Mouse (Mus musculus) hindbrain, embryonic 13.5 days (tissue): ENCODE data around the gene Fmnl3. TPM values are rescaled to one million over a fixed set of nuclear protein-coding genes. Genes with fewer than 3 reads are reported as not detected.

Experiments
- ATAC-seq: fragments of 200-750 bp; cut with Nextera tagmentation; 2 replicates; pipeline ENCODE4 v1.8.0; 2017; ENCODE audit warnings: moderate TSS enrichment; ENCODE audit not compliant: low FRiP score
- H3K27ac ChIP-seq: fragments of 300-500 bp; sonication (generic); 2 replicates; pipeline ENCODE4 v1.5.1; 2015; ENCODE audit warnings: inconsistent platforms, mild to moderate bottlenecking, moderate library complexity
- H3K27me3 ChIP-seq: fragments of 300-500 bp; sonication (generic); 2 replicates; pipeline ENCODE4 v1.6.1; 2015; ENCODE audit warnings: mild to moderate bottlenecking, inconsistent platforms
- H3K36me3 ChIP-seq: fragments of 300-500 bp; sonication (generic); 2 replicates; pipeline ENCODE4 v1.6.1; 2015; ENCODE audit warnings: mild to moderate bottlenecking, inconsistent platforms
- H3K4me1 ChIP-seq: fragments of 300-500 bp; sonication (generic); replicated peaks from 2 replicates; pipeline ENCODE4 v1.6.1; 2015; ENCODE audit warnings: inconsistent platforms
- H3K4me2 ChIP-seq: fragments of 300-500 bp; sonication (generic); 2 replicates; pipeline ENCODE4 v1.6.1; 2015; ENCODE audit warnings: inconsistent platforms, mild to moderate bottlenecking, moderate library complexity
- H3K4me3 ChIP-seq: fragments of 300-500 bp; sonication (generic); 2 replicates; pipeline ENCODE4 v1.5.1; 2015; ENCODE audit warnings: mild to moderate bottlenecking, inconsistent platforms
- H3K9ac ChIP-seq: fragments of 300-500 bp; sonication (generic); 2 replicates; pipeline ENCODE4 v1.6.1; 2015; ENCODE audit warnings: mild to moderate bottlenecking, inconsistent platforms
- H3K9me3 ChIP-seq: fragments of 300-500 bp; sonication (generic); 2 replicates; pipeline ENCODE4 v1.6.1; 2016; ENCODE audit warnings: inconsistent platforms
- WGBS: fragments of 180-500 bp; shearing (Covaris S2); methylation state at CpG from one replicate; pipeline ENCODE4 v1.1.7; 2015; 5-methylcytosine and 5-hydroxymethylcytosine counted together
- polyA plus RNA-seq: library from polyadenylated mRNA; unstranded; fragments of >200 nt; fragmentation: Nextera tagmentation; extraction: Ambion mirVana; gene quantifications from 2 replicates; pipeline ENCODE4 v1.2.1, GENCODE M21; 2015

Fmnl3 gene
- polyA plus RNA-seq, 1 experiment from 2014 or later, result 8.2 TPM

DNA sequence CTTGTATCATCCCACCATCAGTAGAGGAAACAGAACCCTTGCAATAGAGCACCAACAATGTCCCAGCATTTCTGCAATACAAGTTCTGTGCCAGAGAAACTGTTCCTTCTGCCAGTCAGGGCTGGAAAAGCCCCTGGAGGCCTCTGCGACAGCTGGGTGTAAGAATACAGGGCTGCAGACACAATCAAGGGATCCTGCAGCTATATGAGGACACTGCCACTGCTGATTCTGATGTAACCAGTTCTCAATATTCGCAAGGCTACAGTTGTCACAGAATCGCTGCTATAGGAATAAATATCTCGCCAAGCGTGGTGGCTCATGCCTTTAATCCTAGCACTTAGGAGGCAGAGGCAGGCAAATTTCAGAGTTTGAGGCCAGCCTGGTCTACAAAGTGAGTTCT lies 6.0 kb upstream of the Fmnl3 start:
- no peaks in the 10 kb centered on the region for H3K36me3 ChIP-seq
- no peak overlapping the region for H3K27ac ChIP-seq
- H3K4me2 ChIP-seq, result no peak overlapping the region
- peaks cover 2% of the 10 kb centered on the region; the same call in 1 of the 2 replicates for H3K27me3 ChIP-seq
- H3K4me1 ChIP-seq, result no peaks in the 10 kb centered on the region
- H3K9ac ChIP-seq, result no peak overlapping the region
- ATAC-seq, result no peak
- H3K9me3 ChIP-seq, result no peaks in the 10 kb centered on the region
- no peak overlapping the region for H3K4me3 ChIP-seq
- 88% methylated on average over 5 of the region's 5 CpGs for WGBS

DNA sequence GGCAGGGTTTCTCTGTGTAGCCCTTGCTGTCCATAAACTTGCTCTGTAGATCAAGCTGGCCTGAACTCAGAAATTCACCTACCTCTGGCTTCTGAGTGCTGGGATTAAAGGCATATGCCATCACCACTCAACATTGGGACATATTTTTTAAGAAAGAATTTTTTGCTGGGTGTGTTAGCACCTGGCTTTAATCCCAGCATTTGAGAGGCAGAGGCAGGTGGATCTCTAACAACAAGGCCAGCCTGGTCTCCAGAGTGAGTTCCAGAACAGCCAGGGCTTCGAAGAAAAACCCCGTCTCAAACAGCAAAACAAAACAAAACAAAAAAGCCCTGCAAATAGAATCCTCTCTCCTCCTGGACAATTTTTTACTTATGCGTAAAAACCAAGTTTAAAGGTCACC lies 5.3 kb upstream of the Fmnl3 start:
- H3K4me3 ChIP-seq, result no peak overlapping the region
- H3K27ac ChIP-seq, result no peak overlapping the region
- H3K36me3 ChIP-seq, result no peaks in the 10 kb centered on the region
- H3K9ac ChIP-seq, result no peak overlapping the region
- no peaks in the 10 kb centered on the region for H3K9me3 ChIP-seq
- WGBS, result 94% methylated on average over 3 of the region's 3 CpGs
- no peak for ATAC-seq
- H3K4me1 ChIP-seq, result no peaks in the 10 kb centered on the region
- H3K4me2 ChIP-seq, result no peak overlapping the region
- peaks cover 3% of the 10 kb centered on the region; the same call in 1 of the 2 replicates for H3K27me3 ChIP-seq

DNA sequence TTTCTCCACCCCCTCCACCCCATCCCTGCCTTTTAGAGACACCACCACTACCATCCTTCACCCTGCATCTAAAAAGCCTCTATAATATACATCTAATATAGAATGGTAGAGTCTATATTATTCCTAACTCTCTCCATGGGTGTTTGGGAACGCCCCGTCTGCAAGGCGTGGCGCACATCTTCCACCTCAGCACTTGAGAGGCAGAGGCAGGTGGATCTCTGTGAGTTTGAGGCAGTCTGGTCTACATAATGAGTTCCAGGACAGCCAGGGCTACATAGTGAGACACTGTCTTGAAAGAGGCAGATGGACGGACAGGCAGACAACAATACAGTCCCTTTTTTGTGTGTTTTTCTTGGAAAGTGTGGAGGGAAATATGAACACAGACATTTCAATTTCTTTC lies 4.8 kb upstream of the Fmnl3 start:
- H3K27me3 ChIP-seq, result peaks cover 3% of the 10 kb centered on the region; the same call in 1 of the 2 replicates
- no peak overlapping the region for H3K4me2 ChIP-seq
- no peaks in the 10 kb centered on the region for H3K36me3 ChIP-seq
- ATAC-seq, result no peak
- no peaks in the 10 kb centered on the region for H3K4me1 ChIP-seq
- no peak overlapping the region for H3K9ac ChIP-seq
- 86% methylated on average over 5 of the region's 5 CpGs for WGBS
- no peaks in the 10 kb centered on the region for H3K9me3 ChIP-seq
- no peak overlapping the region for H3K4me3 ChIP-seq
- no peak overlapping the region for H3K27ac ChIP-seq

DNA sequence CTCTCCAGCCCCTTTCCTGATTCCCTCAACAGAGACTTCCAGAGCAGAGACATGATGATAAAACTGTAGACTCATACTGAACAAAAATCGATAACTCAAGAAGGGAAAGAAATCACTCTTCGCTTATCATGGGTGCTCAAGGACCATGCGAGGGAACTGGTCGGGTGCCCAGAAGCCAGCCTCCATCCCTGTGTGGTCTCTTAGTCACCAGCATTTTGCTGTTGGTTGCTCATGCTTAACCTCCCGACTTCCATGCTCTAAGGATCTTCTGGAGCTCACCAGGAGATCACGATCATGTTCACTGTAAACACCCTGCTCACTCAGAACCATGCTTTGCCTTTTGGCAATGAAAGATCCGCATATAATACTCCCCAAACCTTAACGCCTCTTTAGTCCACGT lies 2.5 kb upstream of the Fmnl3 start:
- Histone ChIP-seq H3K4me2 (no peak overlapping the region), H3K4me3 (no peak overlapping the region), H3K9me3 (no peaks in the 10 kb centered on the region), H3K27ac (no peak overlapping the region), H3K36me3 (no peaks in the 10 kb centered on the region), H3K27me3 (peaks cover 3% of the 10 kb centered on the region; the same call in 1 of the 2 replicates), H3K9ac (no peak overlapping the region), H3K4me1 (peaks cover 18% of the 10 kb centered on the region)
- no peak for ATAC-seq
- 84% methylated on average over 9 of the region's 9 CpGs for whole genome bisulfite sequencing

DNA sequence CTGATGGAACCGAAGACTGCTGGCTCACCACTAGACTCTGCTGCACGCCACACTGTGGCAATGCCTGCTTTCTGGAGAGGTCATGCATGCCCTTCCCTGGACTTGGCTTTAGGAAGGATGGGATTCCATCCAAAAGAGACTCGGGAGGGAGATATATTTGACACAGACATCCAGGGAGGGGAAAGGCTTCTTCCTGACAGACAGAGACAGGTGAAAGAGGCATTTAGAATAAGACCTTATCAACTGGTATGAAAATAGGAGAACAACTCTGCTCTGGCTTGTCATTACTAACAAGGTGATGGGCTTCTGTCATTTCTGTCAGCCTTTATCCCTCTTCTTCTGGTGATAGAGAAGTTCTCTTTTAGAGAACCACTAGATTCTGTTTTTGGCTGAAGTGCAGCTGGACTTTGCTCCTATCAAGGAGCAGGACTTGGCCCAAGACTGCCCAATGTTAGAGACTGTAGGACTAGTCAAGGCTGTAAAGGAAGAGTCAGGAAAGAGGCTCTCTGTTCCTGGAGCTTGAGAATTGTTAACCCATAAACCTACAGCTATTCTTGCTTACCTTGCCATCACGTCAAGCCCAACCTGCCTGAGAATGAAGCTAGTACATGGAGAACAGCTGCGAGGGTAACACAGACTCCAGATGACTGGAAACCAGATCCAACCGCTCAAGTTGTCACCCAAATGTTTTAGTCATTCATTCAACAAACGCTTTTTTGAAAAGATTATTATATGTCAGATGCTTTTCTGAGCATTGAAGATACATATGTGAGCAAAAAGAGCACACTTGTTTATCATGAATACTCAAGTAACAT lies 1.5 kb upstream of the Fmnl3 start:
- 91% methylated on average over 7 of the region's 7 CpGs for WGBS
- no peak overlapping the region for H3K27ac ChIP-seq
- no peak for ATAC-seq
- H3K9ac ChIP-seq, result no peak overlapping the region
- H3K4me3 ChIP-seq, result no peak overlapping the region
- no peaks in the 10 kb centered on the region for H3K36me3 ChIP-seq
- H3K27me3 ChIP-seq, result peaks cover 3% of the 10 kb centered on the region; the same call in 1 of the 2 replicates
- H3K4me1 ChIP-seq, result peaks cover 18% of the 10 kb centered on the region
- H3K4me2 ChIP-seq, result no peak overlapping the region
- H3K9me3 ChIP-seq, result no peaks in the 10 kb centered on the region

DNA sequence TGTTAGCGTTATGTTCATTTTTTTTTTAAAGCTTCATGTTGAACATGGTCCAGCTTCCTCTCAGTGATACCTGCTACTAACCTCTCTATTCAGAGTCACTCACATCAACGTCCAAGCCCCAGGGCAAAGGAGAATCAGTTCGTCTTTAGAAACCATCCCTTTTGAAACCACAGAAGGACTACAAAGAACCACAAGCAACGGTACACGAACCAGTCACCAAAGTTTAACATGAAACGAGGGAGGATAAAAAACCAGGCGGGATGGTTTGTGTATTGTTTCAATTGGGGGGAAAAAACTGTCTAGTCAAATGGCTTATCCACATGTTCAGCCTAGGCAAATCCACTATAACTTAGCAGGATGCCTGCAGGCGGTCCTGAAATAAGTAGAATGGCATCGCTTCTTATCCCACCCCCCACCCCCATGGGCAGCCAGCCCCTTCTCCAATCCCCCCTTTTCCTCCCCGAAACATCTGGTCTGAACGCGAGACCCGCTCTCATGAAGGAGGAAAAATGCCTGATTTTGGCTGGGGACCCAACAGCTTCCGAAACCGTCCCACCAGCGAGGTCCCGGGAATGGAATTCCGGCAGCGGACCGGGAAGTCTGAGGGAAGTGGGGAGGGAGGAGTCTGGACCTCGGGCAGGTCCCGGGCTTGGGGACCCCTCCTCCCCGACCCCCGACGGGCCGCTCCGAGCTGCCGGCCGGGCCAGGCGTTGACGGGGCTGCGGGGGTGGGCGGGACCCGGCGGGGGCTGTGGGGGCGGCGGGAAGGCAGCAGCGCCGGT lies 701 bp downstream of the Fmnl3 start:
- ATAC-seq, result no peak
- Histone ChIP-seq H3K27me3 (peaks cover 3% of the 10 kb centered on the region; the same call in 1 of the 2 replicates), H3K4me1 (peaks cover 23% of the 10 kb centered on the region), H3K27ac (peak overlapping the region; percentile 91), H3K9me3 (no peaks in the 10 kb centered on the region), H3K4me3 (peak overlapping the region; percentile 84), H3K36me3 (no peaks in the 10 kb centered on the region), H3K4me2 (peak overlapping the region; percentile 72), H3K9ac (peak overlapping the region; percentile 89)
- WGBS, result 2% methylated on average over 27 of the region's 39 CpGs

DNA sequence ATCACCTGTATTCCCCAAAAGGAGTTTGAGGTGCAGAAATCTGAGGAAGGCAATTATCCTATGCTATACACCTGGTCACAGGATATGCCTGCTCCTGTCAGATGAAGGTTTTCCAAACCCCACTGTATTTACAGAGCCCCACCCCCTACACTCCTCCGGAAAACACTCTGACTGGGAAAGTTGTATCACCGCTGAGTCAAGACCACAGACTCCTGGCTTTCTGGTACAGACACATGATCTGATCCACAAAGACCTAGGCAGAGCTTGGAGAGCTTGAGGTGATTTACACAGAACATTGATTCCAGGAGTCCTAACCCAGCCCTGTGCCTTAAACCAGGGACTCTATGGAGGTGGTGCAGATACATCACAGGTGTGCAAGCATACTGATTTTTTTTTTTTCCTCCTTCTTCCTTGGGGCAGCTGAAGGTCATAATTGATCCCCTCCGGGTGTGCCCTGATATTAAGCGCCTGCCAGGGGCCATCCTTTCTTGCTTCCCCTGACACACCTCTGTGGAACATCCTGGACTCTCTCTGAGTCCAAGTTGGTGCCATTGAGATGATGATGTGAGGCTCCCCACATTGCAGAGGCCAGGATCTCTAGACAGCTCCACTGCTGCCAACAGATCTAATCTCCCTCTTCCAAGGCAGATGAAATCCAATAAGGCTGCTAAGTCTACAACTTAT lies 1.6 kb downstream of the Fmnl3 start:
- Histone ChIP-seq H3K4me1 (peaks cover 29% of the 10 kb centered on the region), H3K4me2 (peak overlapping the region; percentile 72), H3K4me3 (peak overlapping the region; percentile 84), H3K9me3 (no peaks in the 10 kb centered on the region), H3K27me3 (peaks cover 3% of the 10 kb centered on the region; the same call in 1 of the 2 replicates), H3K9ac (peak overlapping the region; percentile 89), H3K36me3 (no peaks in the 10 kb centered on the region), H3K27ac (no peak overlapping the region)
- ATAC-seq, result no peak
- WGBS, result 72% methylated on average over 4 of the region's 4 CpGs

DNA sequence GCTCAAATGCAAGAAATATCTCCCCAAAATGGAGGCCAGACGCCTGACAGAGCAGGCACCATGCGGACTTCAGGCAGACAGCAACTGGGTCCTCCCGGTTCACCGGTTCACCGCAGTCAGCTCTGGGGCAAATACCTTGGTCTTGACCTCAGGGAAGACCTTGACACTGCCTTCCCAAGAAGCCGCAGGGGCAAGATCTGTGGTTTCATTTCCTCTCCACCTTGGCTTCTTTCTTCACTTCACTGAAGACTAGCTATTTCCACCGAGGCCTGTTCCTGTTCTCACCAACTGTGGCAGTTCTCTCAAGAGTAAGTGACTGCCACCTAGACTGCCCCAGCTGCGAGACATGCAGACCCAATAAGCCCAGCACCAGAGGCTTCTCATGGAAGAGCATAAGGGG lies 5.4 kb downstream of the Fmnl3 start:
- Histone ChIP-seq H3K36me3 (no peaks in the 10 kb centered on the region), H3K9ac (no peak overlapping the region), H3K4me3 (no peak overlapping the region), H3K4me1 (peaks cover 29% of the 10 kb centered on the region), H3K9me3 (no peaks in the 10 kb centered on the region), H3K27ac (no peak overlapping the region), H3K27me3 (no peaks in the 10 kb centered on the region), H3K4me2 (no peak overlapping the region)
- ATAC-seq, result no peak
- WGBS, result 74% methylated on average over 8 of the region's 8 CpGs

DNA sequence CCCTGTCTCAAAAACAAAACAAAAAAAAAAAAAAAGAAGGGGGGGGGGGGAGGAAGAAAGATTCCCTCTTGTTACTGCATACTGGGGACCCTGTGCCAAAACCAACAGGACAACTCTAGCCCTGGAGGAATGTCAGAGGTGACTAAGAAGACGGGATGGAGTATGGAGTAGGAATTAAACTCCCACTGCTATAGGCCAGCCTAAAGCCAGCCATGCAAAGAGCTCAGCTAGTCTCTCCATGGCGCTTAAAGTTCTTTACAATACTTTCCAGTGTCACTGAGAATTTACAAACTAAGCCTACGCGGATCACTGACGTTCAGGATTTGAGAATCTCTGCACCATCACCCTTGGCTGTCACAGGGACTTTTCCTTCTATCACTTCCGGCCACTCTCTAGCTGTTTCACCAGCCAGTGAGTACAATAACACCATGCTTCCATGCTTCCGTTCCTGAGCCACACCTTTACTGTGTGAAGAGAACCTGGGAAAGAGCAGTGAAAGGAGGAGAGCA lies 6.2 kb downstream of the Fmnl3 start:
- WGBS, result 77% methylated on average over 7 of the region's 7 CpGs
- H3K4me2 ChIP-seq, result no peak overlapping the region
- no peaks in the 10 kb centered on the region for H3K27me3 ChIP-seq
- H3K9me3 ChIP-seq, result no peaks in the 10 kb centered on the region
- H3K4me3 ChIP-seq, result no peak overlapping the region
- no peak overlapping the region for H3K27ac ChIP-seq
- H3K9ac ChIP-seq, result no peak overlapping the region
- ATAC-seq, result no peak
- H3K4me1 ChIP-seq, result peaks cover 23% of the 10 kb centered on the region
- no peaks in the 10 kb centered on the region for H3K36me3 ChIP-seq

DNA sequence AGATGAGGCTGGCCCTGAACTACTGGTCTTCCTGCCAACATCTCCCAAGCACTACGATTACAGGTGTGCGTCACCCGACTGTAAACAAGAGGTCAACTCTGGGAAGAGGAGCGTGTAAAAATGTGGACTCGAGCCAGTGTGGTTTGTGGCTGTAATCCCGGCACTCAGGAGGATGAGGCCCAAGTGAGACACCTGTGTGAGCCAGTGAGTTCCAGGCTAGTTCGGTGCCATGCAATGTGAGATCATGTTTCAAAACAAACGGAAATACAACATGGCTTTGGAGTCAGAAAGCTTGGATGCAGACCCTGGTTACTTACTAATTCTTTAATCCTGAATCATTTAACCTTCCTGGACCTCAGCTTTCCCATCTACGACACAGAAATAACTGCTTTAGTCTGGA lies 11.3 kb downstream of the Fmnl3 start:
- WGBS, result 92% methylated on average over 9 of the region's 9 CpGs

DNA sequence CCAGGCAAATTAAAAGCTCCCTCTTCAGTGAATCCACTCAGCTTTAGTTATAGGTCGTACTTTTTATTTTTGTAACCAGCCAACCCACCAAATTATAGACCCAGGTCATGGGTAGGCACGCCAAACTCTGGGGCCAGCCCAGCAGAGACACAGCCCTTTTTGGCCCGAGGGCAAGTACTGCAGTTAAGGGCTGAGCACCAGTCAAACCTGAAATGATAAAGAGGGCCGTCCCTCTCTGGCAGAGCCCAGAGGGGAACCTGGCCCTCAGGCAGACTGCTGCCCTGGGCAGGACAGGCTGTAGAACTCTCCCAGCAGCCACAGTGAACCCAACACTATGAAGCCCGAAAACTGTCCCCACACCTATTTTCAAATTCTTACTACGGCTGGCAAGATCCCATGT lies 13.8 kb downstream of the Fmnl3 start:
- no peak overlapping the region for H3K27ac ChIP-seq
- H3K4me1 ChIP-seq, result peaks cover 15% of the 10 kb centered on the region; the same call in 1 of the 2 replicates
- H3K9me3 ChIP-seq, result no peaks in the 10 kb centered on the region
- H3K4me2 ChIP-seq, result no peak overlapping the region
- no peaks in the 10 kb centered on the region for H3K27me3 ChIP-seq
- WGBS, result 86% methylated on average over 6 of the region's 6 CpGs
- H3K36me3 ChIP-seq, result no peaks in the 10 kb centered on the region
- ATAC-seq, result no peak
- no peak overlapping the region for H3K9ac ChIP-seq
- no peak overlapping the region for H3K4me3 ChIP-seq

More for the DNA sequence above, 11.3 kb downstream of the Fmnl3 start:
- Histone ChIP-seq H3K27me3 (no peaks in the 10 kb centered on the region), H3K4me1 (peaks cover 9% of the 10 kb centered on the region; the same call in 1 of the 2 replicates), H3K4me2 (no peak overlapping the region), H3K9me3 (no peaks in the 10 kb centered on the region), H3K9ac (no peak overlapping the region), H3K4me3 (no peak overlapping the region), H3K27ac (no peak overlapping the region), H3K36me3 (no peaks in the 10 kb centered on the region)
- ATAC-seq, result no peak

DNA sequence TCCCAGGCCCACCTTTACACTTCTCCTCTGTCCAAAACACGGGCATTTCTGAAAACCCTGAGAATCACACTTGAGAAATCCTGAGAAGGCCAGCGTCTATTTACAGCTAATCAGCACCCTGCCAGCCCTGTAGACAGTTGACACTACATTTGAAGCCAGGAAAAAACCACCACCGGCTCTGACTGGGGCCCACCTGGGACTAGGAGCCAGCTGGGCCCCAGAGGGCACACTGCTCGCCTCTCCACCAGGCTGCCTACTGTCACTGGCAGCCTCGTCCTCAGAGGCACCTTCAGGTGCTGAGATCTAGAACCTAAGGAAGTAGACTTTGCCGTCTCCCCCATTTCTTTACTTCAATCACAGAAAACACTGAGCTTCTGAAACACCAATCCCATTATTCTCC lies 14.6 kb downstream of the Fmnl3 start:
- 72% methylated on average over 6 of the region's 6 CpGs for WGBS
- ATAC-seq, result no peak
- H3K4me2 ChIP-seq, result no peak overlapping the region

More for the DNA sequence above, 14.6 kb downstream of the Fmnl3 start:
- H3K27me3 ChIP-seq, result no peaks in the 10 kb centered on the region
- H3K27ac ChIP-seq, result no peak overlapping the region
- no peaks in the 10 kb centered on the region for H3K36me3 ChIP-seq
- no peak overlapping the region for H3K9ac ChIP-seq
- H3K9me3 ChIP-seq, result no peaks in the 10 kb centered on the region
- H3K4me1 ChIP-seq, result peaks cover 15% of the 10 kb centered on the region; the same call in 1 of the 2 replicates
- H3K4me3 ChIP-seq, result no peak overlapping the region
